Mouse (Mus musculus) limb, embryonic 14.5 days (tissue): ENCODE measurements at regions not wholly inside any gene's neighbourhood (a gene's known extent, or its start where the extent isn't known, plus 50 kb on each side); places are given as distances from the start of the nearest gene placed in this dataset.

Experiments used
- ATAC-seq: fragments of 200-750 bp; cut with Nextera tagmentation; 2 replicates; pipeline ENCODE4 v1.8.0; 2017; ENCODE audit warnings: low read depth, moderate number of reproducible peaks, moderate TSS enrichment; ENCODE audit not compliant: low FRiP score
- DNase-seq: peaks from one replicate; pipeline ENCODE4 v3.0.0-alpha.2; 2015; ENCODE audit warnings: low spot score
- H3K27ac ChIP-seq: fragments of 300-500 bp; sonication (generic); replicated peaks from 2 replicates; pipeline ENCODE4 v1.5.1; 2014; ENCODE audit warnings: low read depth, mild to moderate bottlenecking, low read length, moderate library complexity, mixed read lengths
- H3K27me3 ChIP-seq: fragments of 300-500 bp; sonication (generic); 2 replicates; pipeline ENCODE4 v1.6.1; 2014; ENCODE audit warnings: low read length, mixed read lengths; ENCODE audit not compliant: control insufficient read depth, insufficient read depth
- H3K36me3 ChIP-seq: fragments of 300-500 bp; sonication (generic); 2 replicates; pipeline ENCODE4 v1.6.1; 2014; ENCODE audit warnings: mild to moderate bottlenecking, low read length, moderate library complexity, mixed read lengths; ENCODE audit not compliant: control insufficient read depth, insufficient read depth
- H3K4me1 ChIP-seq: fragments of 300-500 bp; sonication (generic); 2 replicates; pipeline ENCODE4 v1.6.1; 2014; ENCODE audit warnings: antibody characterized with exemption, low read length, mixed read lengths; ENCODE audit not compliant: control insufficient read depth, insufficient read depth
- H3K4me2 ChIP-seq: fragments of 300-500 bp; sonication (generic); replicated peaks from 2 replicates; pipeline ENCODE4 v1.6.1; 2014; ENCODE audit warnings: low read depth, mild to moderate bottlenecking, low read length, moderate library complexity; ENCODE audit not compliant: severe bottlenecking
- H3K4me3 ChIP-seq: fragments of 300-500 bp; sonication (generic); replicated peaks from 2 replicates; pipeline ENCODE4 v1.5.1; 2014; ENCODE audit warnings: low read length
- H3K9ac ChIP-seq: fragments of 300-500 bp; sonication (generic); 2 replicates; pipeline ENCODE4 v1.6.1; 2014; ENCODE audit warnings: mild to moderate bottlenecking, low read depth, low read length, moderate library complexity; ENCODE audit not compliant: severe bottlenecking
- H3K9me3 ChIP-seq: fragments of 300-500 bp; sonication (generic); 2 replicates; pipeline ENCODE4 v1.6.1; 2016; ENCODE audit warnings: low read length; ENCODE audit not compliant: control insufficient read depth
- POLR2A ChIP-seq: fragments of 200-500 bp; IDR thresholded peaks from 2 replicates; pipeline ENCODE4 v1.8.0; 2012; ENCODE audit warnings: inconsistent platforms, mild to moderate bottlenecking, moderate library complexity, borderline replicate concordance; ENCODE audit not compliant: insufficient read depth, insufficient read length; ENCODE audit errors: extremely low read depth
- WGBS: fragments of 180-500 bp; shearing (Covaris S2); extraction: QIAGEN DNeasy Blood & Tissue Kit; methylation state at CpG from one replicate; pipeline ENCODE4 v1.1.7; 2014; 5-methylcytosine and 5-hydroxymethylcytosine counted together

- no peak for TF ChIP-seq POLR2A
- Histone ChIP-seq H3K27me3 (no peaks in the 10 kb centered on the region), H3K4me1 (no peaks in the 10 kb centered on the region), H3K4me2 (no peak overlapping the region), H3K36me3 (no peaks in the 10 kb centered on the region), H3K27ac (no peak overlapping the region), H3K9ac (no peak overlapping the region), H3K4me3 (no peak overlapping the region), H3K9me3 (no peaks in the 10 kb centered on the region)
- ATAC-seq (no peak), DNase-seq (no peak)
- 84% methylated on average over 2 of the region's 2 CpGs for WGBS
These were observed 408.0 kb upstream of the Nrsn1 start for GRCm38 (mm10) chr13:25678221-25678735.

GRCm38 (mm10) chr13:25675208-25675607 lies 404.9 kb upstream of the Nrsn1 start:
- no peak overlapping the region for H3K9ac ChIP-seq
- H3K4me3 ChIP-seq = no peak overlapping the region
- DNase-seq (no peak), ATAC-seq (no peak)
- no peak for TF ChIP-seq POLR2A
- no peaks in the 10 kb centered on the region for H3K36me3 ChIP-seq
- 89% methylated on average over 6 of the region's 6 CpGs for WGBS
- no peak overlapping the region for H3K27ac ChIP-seq
- no peaks in the 10 kb centered on the region for H3K4me1 ChIP-seq
- H3K9me3 ChIP-seq = no peaks in the 10 kb centered on the region
- H3K27me3 ChIP-seq = no peaks in the 10 kb centered on the region
- H3K4me2 ChIP-seq = no peak overlapping the region

- no peak overlapping the region for H3K4me2 ChIP-seq
- H3K9ac ChIP-seq = no peak overlapping the region
- DNase-seq (no peak), ATAC-seq (no peak)
- 73% methylated on average over 3 of the region's 3 CpGs for WGBS
- no peaks in the 10 kb centered on the region for H3K4me1 ChIP-seq
- TF ChIP-seq POLR2A = no peak
- no peak overlapping the region for H3K27ac ChIP-seq
- no peaks in the 10 kb centered on the region for H3K27me3 ChIP-seq
- no peaks in the 10 kb centered on the region for H3K9me3 ChIP-seq
- no peak overlapping the region for H3K4me3 ChIP-seq
- H3K36me3 ChIP-seq = no peaks in the 10 kb centered on the region
These were observed 395.7 kb upstream of the Nrsn1 start for GRCm38 (mm10) chr13:25666022-25666421.

GRCm38 (mm10) chr13:25664963-25665606 lies 394.8 kb upstream of the Nrsn1 start:
- no peak overlapping the region for H3K4me2 ChIP-seq
- H3K9ac ChIP-seq = no peak overlapping the region
- 80% methylated on average over 2 of the region's 2 CpGs for WGBS
- H3K4me3 ChIP-seq = no peak overlapping the region
- H3K4me1 ChIP-seq = no peaks in the 10 kb centered on the region
- H3K9me3 ChIP-seq = no peaks in the 10 kb centered on the region
- ATAC-seq (no peak), DNase-seq (no peak)
- TF ChIP-seq POLR2A = no peak
- H3K27ac ChIP-seq = no peak overlapping the region
- no peaks in the 10 kb centered on the region for H3K27me3 ChIP-seq
- H3K36me3 ChIP-seq = no peaks in the 10 kb centered on the region

- DNase-seq = no peak
- 31% methylated on average over 1 of the region's 1 CpGs for WGBS
- H3K27ac ChIP-seq = no peak overlapping the region
- no peak overlapping the region for H3K4me2 ChIP-seq
- H3K4me1 ChIP-seq = peaks cover 9% of the 10 kb centered on the region
- no peak overlapping the region for H3K9ac ChIP-seq
- ATAC-seq = no peak
- no peak for TF ChIP-seq POLR2A
- H3K9me3 ChIP-seq = no peaks in the 10 kb centered on the region
- no peaks in the 10 kb centered on the region for H3K27me3 ChIP-seq
- H3K4me3 ChIP-seq = no peak overlapping the region
- no peaks in the 10 kb centered on the region for H3K36me3 ChIP-seq
These were observed 378.1 kb upstream of the Nrsn1 start for GRCm38 (mm10) chr13:25648430-25648786.
